Mouse (Mus musculus) G1E (cell line): ENCODE data around the gene Mef2d.

Experiments
- CTCF ChIP-seq: IDR thresholded peaks from 2 replicates; pipeline ENCODE4 v1.5.1; 2012; ENCODE audit warnings: low read depth, low read length, inconsistent platforms, mixed read lengths
- POLR2AphosphoS5 ChIP-seq: IDR thresholded peaks from 2 replicates; pipeline ENCODE4 v1.6.1; 2012; ENCODE audit warnings: low read depth, low read length, inconsistent platforms; ENCODE audit not compliant: insufficient replicate concordance

GRCm38 (mm10) chr3:88158991-88159390 is 16.8 kb downstream of the Mef2d start:
- TF ChIP-seq CTCF = no peak
- no peak for TF ChIP-seq POLR2AphosphoS5
